Mouse (Mus musculus) neutrophil, adult 5-6 weeks (primary cell): ENCODE measurements around the gene Sptssb. TPM values are rescaled to one million over a fixed set of nuclear protein-coding genes. Genes with fewer than 3 reads are reported as not detected.

Source experiments
- ATAC-seq: fragments of 151-379, 151-347 bp; 2 replicates; pipeline ENCODE4 v1.8.0; 2017; ENCODE audit warnings: mild to moderate bottlenecking, moderate TSS enrichment; ENCODE audit not compliant: insufficient number of reproducible peaks, poor library complexity, low FRiP score, severe bottlenecking; ENCODE audit errors: extremely low read depth
- total RNA-seq: library from RNA; stranded (forward); fragments of 200-1000 nt; gene quantifications from 2 replicates; pipeline ENCODE4 v1.2.3, GENCODE M21; 2017

The Sptssb gene
- total RNA-seq, 1 experiment from 2014 or later: not detected

DNA sequence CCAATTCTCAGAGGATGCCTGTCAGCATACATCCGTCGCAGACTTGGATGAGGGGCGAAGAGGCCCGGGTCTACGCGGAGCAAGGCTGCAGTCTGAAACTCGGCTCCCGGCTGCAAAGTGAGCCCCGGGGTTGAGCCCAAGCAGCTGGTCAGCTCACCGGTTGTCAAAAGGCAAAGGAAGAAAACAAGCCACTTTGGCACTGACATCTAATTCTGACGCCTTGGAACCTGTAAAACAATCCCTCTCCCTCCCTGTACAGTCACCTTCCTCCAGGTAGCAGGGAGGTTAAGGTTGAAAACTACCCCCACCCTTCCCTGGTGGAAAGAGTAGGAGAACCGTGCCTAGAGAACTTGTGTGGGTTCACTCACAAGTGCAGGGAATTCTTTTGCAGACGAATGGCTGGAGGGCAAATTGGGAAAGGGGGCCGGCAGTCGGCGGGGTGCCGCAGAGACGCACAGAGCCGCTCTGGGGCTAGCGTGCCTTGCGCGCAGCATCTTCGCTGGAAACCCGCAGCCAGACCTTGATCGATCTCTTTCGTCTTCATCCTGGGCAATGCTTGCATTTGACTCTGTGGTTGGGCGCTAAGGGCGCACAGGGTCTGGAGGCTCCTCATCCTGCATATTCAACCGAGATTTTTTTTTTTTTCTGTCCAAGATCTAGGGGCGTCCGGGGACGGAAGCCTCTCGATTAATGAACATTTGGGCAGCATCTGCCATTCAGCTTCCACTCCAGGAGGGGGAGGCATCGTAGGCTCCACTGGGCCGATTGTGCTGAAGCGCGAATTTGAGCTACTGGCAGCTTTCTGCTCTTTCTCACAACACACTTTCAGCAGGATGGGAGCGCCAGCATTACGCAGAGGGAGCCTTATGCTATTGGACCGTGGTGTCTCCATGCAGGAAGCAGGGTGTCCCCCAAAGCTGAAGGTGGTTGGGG is 1.1 kb upstream of the Sptssb start:
- no peak for ATAC-seq

DNA sequence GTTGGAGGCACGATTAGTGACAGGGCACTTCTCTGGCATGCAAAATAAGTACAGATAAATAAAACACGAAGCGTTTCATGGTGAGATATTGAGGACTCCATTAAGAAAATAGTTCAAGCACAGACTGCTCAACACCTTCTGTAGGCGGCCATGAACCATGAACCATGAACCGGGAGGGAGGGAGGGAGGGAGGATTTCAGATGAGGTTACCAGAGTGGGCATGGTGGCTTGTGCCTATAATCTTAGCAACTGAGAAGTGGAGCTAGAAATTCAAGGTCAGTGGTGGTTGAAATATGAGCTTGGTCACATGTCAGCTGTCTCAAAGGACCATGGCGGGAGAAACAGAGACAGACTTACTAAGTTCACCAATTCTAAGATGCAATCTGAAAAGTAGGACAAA is 20.3 kb downstream of the Sptssb start:
- no peak for ATAC-seq

DNA sequence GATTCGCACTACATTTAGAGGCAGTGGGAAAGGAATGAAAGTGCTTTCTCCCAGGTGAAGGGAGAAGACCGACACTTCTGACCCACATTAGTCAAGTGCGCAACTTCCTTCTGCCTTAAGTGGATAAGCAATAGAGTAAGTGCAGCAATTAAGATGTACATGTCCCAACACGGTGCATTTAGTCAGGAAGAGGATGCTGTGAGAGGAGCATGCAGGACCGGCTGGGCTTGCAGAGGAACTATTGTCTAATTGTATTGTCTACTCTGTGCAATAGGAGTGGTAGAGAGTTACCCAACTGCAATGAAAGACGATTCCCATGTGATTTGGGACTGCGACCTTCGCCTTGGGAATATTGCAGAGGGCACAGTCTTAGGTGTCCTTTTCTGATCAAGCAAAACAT is 30.2 kb downstream of the Sptssb start:
- ATAC-seq: no peak

DNA sequence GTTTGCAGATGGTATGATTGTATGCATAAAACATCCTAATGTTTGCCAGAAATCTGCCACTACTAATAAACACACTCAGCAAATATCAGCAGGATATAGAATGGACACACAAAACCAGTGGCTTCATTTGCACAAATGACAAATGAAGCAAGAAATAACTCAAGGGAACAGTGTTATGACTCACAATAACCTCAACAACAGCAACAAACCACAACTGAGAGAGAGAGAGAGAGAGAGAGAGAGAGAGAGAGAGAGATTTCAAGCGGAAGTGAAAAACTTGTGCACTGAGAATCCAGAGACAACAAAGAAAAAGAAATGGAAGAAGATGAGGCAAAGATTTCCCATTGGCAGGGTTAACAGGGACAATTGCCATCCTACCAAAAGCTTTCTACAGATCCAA is 35.2 kb downstream of the Sptssb start:
- ATAC-seq: no peak

DNA sequence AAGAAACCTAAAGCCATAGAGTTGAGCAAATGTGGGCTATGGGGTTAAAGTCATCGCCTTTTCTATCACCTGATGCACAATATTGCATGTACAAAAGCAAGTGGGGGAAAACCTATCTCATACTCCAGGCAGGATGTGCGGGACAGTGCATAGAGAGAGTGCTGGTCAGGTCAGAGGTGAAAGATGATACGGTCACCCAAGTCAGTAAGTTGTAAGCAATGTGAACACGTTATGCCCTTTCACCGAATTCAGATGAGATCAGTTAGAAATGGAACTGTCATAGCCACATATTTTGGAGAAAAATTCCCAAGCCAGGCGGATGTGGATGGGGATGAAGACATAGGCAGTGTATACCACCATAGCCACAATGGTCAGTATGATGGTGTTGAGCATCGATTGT is 39.1 kb downstream of the Sptssb start:
- ATAC-seq: no peak

DNA sequence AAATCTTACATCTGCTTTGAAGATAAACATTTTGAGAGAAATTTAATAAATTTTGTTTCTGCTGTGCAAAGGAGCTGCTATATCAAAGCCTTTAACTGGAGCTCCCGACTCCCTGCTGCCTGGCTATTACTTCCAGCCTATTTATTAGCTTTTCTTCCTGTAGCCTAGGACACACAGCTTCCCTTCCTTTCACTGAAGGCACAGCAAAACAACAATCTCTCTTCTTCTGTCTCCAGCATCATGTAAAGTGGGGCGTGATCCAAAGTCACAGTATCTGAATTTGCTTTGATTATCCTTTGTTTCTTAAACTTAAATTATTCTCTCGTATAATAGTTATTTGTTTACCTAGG is 39.9 kb downstream of the Sptssb start:
- no peak for ATAC-seq

DNA sequence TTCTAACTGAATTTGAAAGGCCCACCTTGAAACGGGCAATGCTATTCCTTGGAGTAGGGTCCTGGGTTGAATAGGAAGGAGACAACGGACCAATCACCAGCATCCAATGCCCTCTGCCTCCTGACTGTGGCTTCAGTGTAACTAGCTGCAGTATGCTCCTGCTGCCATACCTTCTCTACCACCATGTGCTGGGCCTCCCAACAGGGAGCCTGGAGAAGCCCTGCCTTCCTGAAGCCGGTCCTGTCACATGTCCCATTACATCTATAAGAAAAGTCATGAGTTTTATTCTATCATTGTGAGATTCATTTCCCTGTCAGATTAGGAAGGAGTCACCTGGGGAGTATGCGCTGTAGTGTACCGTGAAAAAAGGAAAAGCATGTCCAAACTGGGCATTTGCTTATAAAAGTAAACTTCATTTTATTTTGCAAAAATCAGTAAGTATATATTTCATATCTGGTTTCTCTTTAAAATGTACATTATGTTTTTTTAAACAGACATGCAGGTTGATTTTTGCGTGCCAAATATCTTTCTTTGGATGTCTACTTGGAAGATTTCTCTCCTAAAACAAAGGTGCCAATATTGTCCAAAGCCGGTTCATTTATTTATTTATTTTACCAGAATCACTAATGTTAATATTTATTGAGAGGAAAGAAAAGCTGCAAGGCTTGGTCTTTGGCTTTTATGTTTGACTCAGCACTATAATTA is 40.4 kb downstream of the Sptssb start:
- ATAC-seq: no peak

DNA sequence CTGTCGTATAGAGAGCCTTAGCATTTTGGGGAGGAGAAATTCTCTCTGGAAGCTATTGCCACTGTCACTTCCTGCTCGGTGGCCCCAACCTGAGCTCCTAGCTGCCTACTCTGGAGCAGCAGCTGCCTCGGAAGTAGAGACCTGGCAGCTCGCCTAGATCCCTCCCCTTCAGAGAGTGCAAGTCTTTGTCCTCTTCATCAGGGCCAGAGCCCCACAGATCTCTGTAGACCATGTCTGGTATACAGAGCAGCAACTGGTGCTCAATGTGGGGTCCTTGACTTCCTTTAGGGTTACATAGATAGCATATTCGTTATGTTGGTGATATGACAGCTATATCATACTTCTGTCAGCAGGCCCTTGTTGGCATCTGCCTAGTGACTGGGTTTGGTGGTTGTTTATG is 41.3 kb downstream of the Sptssb start:
- ATAC-seq: no peak

DNA sequence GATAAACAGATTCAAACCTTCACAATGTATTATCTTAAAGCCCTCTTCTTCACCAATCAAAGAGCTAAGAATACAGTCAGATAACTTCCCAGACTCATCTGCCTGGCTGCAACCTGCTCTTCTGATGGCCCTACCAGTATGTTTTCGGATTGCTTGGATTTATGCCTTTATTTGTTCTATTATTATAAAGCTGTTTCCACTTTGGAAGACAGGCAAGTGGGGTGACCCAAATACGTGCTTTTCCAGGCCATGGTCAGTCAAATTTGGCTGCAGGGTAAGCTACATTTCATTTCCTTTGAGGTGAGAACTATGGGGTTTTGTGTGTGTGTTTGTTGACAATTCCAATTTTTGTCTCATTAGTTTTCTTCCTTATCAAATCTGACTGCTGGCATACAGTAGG is 43.2 kb downstream of the Sptssb start:
- ATAC-seq: no peak

DNA sequence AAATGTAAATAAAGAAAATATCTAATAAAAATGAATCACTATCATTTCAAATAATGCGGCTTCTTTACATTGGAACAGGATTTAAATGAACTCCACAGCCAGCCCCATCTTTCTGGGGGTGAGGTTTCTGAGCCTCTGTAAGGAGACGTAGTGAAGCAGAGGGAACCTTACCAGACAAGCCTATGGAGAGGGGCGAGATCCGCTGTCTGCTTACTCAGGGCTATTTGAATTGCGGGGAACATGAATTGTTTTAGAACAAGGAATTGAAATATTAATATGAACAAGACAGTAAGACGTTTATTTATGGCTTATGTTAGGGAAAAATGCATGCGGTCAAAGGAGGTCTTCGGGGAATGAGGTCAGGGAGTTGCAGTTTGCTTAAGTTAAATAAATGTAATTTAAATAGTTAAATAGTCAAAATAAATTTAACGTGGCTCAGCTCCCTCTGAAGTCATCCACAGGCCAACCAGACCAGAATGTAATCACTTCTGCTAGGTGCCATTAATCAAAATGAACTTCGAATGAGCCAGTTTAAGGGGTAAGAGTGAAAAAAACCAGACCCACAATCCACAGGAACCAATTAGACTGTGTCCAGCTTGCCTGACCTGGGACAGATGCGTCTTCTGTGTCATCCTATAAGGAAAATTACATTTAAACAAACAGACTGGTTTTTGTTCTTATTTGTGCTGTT is 46.6 kb downstream of the Sptssb start:
- no peak for ATAC-seq

DNA sequence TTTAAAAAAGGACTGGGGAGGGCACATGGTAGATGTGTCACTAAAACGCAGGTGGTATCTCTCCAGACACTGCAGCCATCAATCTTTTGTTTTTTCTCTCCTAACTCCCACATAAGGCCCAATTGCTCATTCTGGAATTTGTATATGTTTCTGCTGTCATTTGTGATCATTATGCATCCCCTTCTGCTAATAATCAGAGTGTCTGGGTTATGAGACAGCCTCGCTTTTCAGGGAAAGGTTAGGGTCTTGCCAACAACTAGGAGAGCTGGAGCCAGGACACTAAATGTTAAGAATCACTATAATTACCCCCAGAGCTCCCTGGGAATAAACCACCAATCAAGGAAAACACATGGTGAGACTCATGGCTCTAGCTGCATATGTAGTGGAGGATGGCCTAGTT is 47.3 kb downstream of the Sptssb start:
- ATAC-seq: no peak

DNA sequence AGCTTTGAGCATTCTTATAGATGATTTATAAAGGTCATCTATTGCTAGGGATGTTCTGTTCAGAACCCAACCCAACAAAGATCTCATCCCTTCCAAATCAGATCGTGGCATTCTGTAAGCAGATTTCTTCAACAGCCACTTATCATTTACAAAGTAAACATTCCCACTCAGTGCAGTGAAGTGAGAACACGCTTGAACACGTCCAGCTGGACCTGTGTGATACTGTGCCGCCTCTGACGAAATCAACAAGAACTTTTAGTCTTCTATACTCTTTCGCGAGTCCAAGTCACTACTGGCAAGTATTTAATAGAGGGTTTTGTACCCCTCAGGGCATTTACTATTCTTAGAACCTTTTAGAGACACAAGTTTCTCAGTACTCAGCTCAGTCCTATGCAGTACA is 51.3 kb downstream of the Sptssb start:
- no peak for ATAC-seq

DNA sequence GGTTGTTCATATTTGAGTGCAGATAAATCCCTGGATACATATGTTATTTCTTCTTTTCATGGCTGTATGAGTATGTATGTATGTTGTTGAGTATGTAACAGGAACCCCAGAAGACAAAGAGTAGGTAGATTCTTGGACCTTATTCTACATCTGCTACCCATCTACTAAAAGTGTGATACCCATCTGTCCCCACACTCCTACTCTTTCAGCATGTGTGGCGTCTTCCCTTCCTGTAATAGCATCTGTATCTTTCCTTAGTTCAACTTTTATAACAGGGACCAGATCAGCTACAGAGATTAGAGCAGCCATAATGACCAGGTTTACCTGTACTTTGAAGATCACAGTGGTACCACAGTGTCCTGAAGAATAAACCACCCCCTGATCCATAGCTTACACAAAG is 56.6 kb downstream of the Sptssb start:
- ATAC-seq: no peak

DNA sequence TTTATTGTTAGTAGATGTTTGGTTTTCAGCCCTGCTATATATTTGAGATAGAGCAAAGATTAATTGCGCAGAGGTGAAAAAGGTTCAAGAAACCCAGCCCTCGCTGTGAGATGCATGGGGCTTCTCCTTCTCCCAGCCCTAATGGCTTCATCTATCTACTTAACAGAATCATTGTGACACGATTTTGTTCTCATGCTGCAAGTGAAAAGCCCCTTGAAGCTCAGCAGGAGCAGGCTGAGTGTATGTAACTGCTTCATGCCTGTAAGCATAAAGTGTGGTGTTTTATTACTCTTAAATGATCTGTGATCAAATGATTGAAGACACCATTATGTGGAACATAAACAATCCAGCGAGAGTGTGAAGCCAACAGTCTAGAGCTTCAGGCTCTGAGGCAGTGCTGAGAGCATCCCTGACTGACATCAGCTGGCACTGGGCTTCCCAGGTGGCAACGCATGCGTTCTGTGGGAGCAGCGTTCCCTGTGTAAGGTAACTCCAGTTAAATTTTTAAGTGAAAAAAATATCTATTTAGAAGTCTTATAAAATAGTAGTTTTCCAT is 58.8 kb downstream of the Sptssb start:
- ATAC-seq: no peak

DNA sequence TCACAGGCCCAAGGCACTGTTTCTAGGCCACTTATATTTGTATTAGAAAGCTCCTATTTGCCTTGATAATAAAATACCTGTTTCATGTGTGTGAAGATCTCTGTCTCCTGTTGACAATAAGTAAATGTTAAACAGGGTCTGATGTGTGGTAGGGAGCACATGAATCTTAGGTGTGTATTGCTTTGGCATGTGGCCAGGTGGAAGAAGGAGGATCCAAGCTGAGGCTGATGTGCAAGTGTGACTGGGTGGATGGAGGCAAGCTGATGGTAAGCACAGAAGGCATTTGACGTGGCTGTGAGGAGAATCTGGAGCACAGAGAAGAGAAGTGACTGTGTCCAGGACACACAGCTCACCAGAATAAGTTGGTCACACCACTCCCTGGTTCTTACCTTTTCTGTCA is 60.6 kb downstream of the Sptssb start:
- ATAC-seq: no peak

DNA sequence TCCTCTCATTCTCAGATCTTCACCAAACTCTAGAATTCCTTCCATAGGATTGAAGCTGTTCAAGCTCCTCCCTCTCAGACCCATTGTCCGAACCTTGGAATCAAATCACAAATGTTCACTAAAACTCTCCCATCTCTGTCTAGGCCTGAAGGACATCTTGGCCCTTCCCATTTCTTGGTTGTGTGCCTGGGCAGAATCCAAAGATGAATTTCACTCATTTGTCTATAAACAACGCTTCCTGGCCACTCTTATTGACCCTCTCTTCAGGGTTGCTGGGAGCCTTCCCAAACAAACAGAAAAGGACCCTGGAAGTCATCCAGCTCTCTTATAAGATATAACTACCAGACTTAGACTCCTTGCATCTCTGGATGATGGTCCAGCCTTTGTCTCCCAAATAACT is 61.8 kb downstream of the Sptssb start:
- ATAC-seq: no peak

DNA sequence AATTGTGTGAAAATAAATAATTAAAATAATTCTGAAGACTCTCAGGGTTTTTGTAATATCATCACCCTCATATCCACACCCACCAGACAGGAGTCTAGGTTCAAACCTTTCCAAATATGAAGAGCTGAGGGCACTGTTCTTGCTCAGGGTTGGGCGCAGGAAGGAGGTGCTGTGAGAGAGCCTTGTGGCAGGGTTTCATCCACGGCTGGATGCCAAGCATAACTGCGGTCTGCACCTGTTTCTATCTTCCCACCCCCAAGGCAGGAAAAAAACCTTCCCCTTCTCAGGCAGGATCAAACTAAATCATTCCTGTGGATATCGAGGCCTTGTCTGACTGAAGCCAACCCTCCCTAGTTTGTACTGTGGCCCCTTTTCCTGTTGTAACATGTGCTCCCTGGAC is 62.2 kb downstream of the Sptssb start:
- no peak for ATAC-seq

DNA sequence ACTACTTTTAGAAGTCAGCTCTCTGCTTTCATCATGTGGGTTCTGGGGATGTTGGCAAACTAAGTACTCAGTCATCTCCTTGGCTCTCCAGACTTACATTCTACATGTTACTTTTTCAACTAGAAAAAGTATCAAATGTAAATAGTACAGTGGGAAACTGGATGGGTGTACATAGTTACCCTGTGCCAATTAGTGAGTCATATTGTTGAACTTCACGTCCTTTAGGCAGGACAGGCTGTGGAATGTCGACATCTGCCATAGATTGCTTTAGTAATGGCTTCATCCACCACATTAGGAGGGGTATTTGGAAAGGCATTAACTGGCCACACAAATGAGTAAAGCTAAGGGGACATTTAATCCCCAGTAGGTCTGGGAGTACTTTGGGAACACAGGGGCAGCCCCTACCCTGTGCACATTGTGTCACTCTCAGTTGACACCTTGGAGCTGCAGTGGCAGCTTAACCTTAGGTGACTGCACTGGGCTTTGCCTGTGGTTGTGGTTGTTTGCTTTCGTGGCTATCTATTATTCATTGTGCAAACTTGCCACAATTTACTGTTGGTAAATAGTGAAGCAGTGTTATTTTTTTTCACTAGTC is 66.8 kb downstream of the Sptssb start:
- no peak for ATAC-seq

DNA sequence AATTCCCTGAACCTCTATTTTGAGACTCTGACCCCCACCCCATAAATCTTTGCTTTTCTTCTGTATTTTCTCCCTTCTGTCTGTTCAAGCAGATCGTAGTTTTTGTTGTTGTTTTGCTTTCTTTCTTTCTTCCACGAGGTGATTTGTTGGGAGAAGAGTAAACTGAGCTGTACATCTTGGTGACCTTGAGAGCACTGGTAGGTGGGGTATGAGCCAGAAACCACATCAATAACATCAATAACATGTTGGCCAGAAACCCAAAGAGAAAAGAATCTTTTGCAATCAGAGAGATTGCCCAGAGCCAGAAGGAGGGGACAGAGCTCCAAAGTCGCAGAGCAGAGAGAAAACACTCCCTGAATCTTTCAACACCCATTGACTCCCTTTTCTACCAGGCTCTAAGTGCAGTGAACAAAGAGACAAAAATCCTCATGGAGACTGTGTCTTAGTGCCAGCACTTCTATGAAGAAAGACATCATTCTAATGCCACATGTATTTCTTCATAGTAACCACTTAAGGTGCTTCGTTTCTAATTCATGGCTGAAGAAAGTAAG is 80.4 kb downstream of the Sptssb start:
- no peak for ATAC-seq
